Mouse (Mus musculus): ENCODE measurements around the gene Nab2.
A peak's percentile ranks its signal among the peaks of the same experiment; 100 is the strongest.

GRCm38 (mm10) chr10:127619941-127620405 lies 48.4 kb downstream of the Nab2 start:
- no peak for TF ChIP-seq CTCF (IDR thresholded peaks at IDR 0.05; ENCODE audit: extremely low read depth, insufficient read depth, low read length)
- 0 out of 2 replicates have a peak, but pooled peaks have one; percentile 27 for TF ChIP-seq POLR2A (IDR thresholded peaks at IDR 0.05; ENCODE audit: extremely low read depth, insufficient read depth, low read length)

All from cortical plate, adult 2 months (tissue).